Mouse (Mus musculus) heart, embryonic 16.5 days (tissue): ENCODE data around the gene Ppfibp2. TPM values are rescaled to one million over a fixed set of nuclear protein-coding genes. Genes with fewer than 3 reads are reported as not detected.

Experiments
- ATAC-seq: fragments of 200-750 bp; cut with Nextera tagmentation; replicated peaks from 2 replicates; pipeline ENCODE4 v1.8.0; 2017; ENCODE audit warnings: moderate number of reproducible peaks; ENCODE audit not compliant: insufficient read depth, low FRiP score; ENCODE audit errors: extremely low read depth
- H3K27ac ChIP-seq: fragments of 300-500 bp; sonication (generic); 2 replicates; pipeline ENCODE4 v1.5.1; 2014; ENCODE audit warnings: mild to moderate bottlenecking, low read length, control low read depth, moderate library complexity
- H3K27me3 ChIP-seq: fragments of 300-500 bp; sonication (generic); 2 replicates; pipeline ENCODE4 v1.6.1; 2014; ENCODE audit warnings: low read length, mixed read lengths; ENCODE audit not compliant: control insufficient read depth, insufficient read depth
- H3K36me3 ChIP-seq: fragments of 300-500 bp; sonication (generic); 2 replicates; pipeline ENCODE4 v1.6.1; 2014; ENCODE audit not compliant: control insufficient read depth, insufficient read depth
- H3K4me1 ChIP-seq: fragments of 300-500 bp; sonication (generic); 2 replicates; pipeline ENCODE4 v1.6.1; 2014; ENCODE audit warnings: low read length, mixed read lengths; ENCODE audit not compliant: control insufficient read depth, insufficient read depth
- H3K4me2 ChIP-seq: fragments of 300-500 bp; sonication (generic); 2 replicates; pipeline ENCODE4 v1.6.1; 2014; ENCODE audit warnings: low read depth, mild to moderate bottlenecking, control low read depth, low read length
- H3K4me3 ChIP-seq: fragments of 300-500 bp; sonication (generic); 2 replicates; pipeline ENCODE4 v1.5.1; 2014; ENCODE audit warnings: mild to moderate bottlenecking, control low read depth, low read length
- H3K9ac ChIP-seq: fragments of 300-500 bp; sonication (generic); 2 replicates; pipeline ENCODE4 v1.6.1; 2014; ENCODE audit warnings: low read length, control low read depth
- H3K9me3 ChIP-seq: fragments of 300-500 bp; sonication (generic); replicated peaks from 2 replicates; pipeline ENCODE4 v1.6.1; 2016; ENCODE audit warnings: low read length; ENCODE audit not compliant: control insufficient read depth
- WGBS: fragments of 180-500 bp; shearing (Covaris S2); extraction: QIAGEN DNeasy Blood & Tissue Kit; methylation state at CpG from one replicate; pipeline ENCODE4 v1.1.7; 2014; 5-methylcytosine and 5-hydroxymethylcytosine counted together
- polyA plus RNA-seq: library from polyadenylated mRNA; unstranded; fragments of >200 nt; fragmentation: Nextera tagmentation; extraction: Ambion mirVana; gene quantifications from 2 replicates; pipeline ENCODE4 v1.2.1, GENCODE M21; 2015

Gene Ppfibp2
- polyA plus RNA-seq, 1 experiment from 2014 or later: 5.9 TPM

- Histone ChIP-seq H3K4me1 (no peaks in the 10 kb centered on the region), H3K9me3 (no peaks in the 10 kb centered on the region), H3K27me3 (no peaks in the 10 kb centered on the region), H3K9ac (no peak overlapping the region), H3K36me3 (peaks cover 16% of the 10 kb centered on the region), H3K4me3 (no peak overlapping the region), H3K27ac (no peak overlapping the region), H3K4me2 (no peak overlapping the region)
- ATAC-seq: no peak
- 89% methylated on average over 4 of the region's 4 CpGs for WGBS
Observed at GRCm38 (mm10) chr7:107744454-107744853, 149.4 kb downstream of the Ppfibp2 start.

GRCm38 (mm10) chr7:107745111-107745510 lies 150.1 kb downstream of the Ppfibp2 start:
- Histone ChIP-seq H3K4me3 (no peak overlapping the region), H3K4me1 (no peaks in the 10 kb centered on the region), H3K4me2 (no peak overlapping the region), H3K27me3 (no peaks in the 10 kb centered on the region), H3K36me3 (peaks cover 16% of the 10 kb centered on the region), H3K9me3 (no peaks in the 10 kb centered on the region), H3K9ac (no peak overlapping the region), H3K27ac (no peak overlapping the region)
- no peak for ATAC-seq
- 75% methylated on average over 2 of the region's 2 CpGs for WGBS

GRCm38 (mm10) chr7:107746036-107746435 lies 151.0 kb downstream of the Ppfibp2 start:
- Histone ChIP-seq H3K4me2 (no peak overlapping the region), H3K9ac (no peak overlapping the region), H3K9me3 (no peaks in the 10 kb centered on the region), H3K27me3 (no peaks in the 10 kb centered on the region), H3K27ac (no peak overlapping the region), H3K4me1 (no peaks in the 10 kb centered on the region), H3K36me3 (peaks cover 14% of the 10 kb centered on the region), H3K4me3 (no peak overlapping the region)
- no peak for ATAC-seq
- WGBS: 83% methylated on average over 8 of the region's 8 CpGs

DNA sequence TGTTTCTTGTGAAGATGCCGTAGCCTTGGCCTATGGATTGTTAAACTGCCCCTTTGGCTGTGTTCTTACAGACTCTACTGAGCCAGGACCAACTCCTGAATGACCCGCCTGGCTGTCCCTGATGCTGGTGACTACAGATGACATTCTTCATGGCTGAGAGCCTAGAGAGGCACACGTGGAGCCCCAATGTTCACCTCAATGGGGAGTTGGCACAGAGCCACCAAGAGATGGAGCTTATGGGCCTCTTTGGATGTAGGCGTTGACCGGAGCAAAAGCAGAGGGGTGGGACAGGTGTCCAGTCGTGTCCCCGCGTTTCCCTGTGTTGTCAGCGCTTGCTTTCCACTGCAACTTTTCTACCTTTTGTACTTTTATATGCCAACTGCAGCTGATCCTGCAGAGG lies 152.5 kb downstream of the Ppfibp2 start:
- no peaks in the 10 kb centered on the region for H3K27me3 ChIP-seq
- no peak overlapping the region for H3K27ac ChIP-seq
- H3K4me3 ChIP-seq: no peak overlapping the region
- no peak for ATAC-seq
- 81% methylated on average over 9 of the region's 9 CpGs for WGBS
- H3K4me2 ChIP-seq: no peak overlapping the region
- H3K9ac ChIP-seq: no peak overlapping the region
- H3K4me1 ChIP-seq: no peaks in the 10 kb centered on the region
- H3K36me3 ChIP-seq: peaks cover 11% of the 10 kb centered on the region
- H3K9me3 ChIP-seq: no peaks in the 10 kb centered on the region

GRCm38 (mm10) chr7:107747954-107748353 lies 152.9 kb downstream of the Ppfibp2 start:
- Histone ChIP-seq H3K4me2 (no peak overlapping the region), H3K27me3 (no peaks in the 10 kb centered on the region), H3K4me3 (no peak overlapping the region), H3K9me3 (no peaks in the 10 kb centered on the region), H3K4me1 (no peaks in the 10 kb centered on the region), H3K27ac (no peak overlapping the region), H3K9ac (no peak overlapping the region), H3K36me3 (peaks cover 8% of the 10 kb centered on the region)
- no peak for ATAC-seq
- 15% methylated on average over 2 of the region's 2 CpGs for WGBS

DNA sequence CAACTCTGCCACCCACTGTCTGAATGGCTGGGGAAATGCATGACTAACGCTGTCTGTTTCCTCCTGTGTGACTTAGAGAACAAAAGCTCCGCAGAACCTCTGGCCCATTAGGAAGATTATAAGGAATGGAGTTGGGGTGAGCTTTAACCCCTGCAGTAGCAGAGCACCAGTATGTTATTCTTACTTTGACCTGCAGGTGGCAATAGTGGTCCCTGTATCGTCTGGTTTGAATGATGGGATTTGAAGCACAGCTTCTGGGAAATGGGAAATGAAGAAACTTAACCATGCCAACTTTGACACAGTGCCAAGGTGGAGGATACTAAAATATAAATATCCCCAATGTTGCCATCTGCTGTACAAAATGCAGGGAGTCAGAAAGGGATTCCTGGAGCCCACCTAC lies 154.3 kb downstream of the Ppfibp2 start:
- no peak overlapping the region for H3K9ac ChIP-seq
- H3K36me3 ChIP-seq: 0 out of 2 replicates have a peak, but pooled peaks cover 6% of the 10 kb centered on the region
- H3K27ac ChIP-seq: no peak overlapping the region
- H3K4me2 ChIP-seq: no peak overlapping the region
- H3K27me3 ChIP-seq: no peaks in the 10 kb centered on the region
- no peaks in the 10 kb centered on the region for H3K9me3 ChIP-seq
- ATAC-seq: no peak
- WGBS: 12% methylated on average over 3 of the region's 3 CpGs
- H3K4me1 ChIP-seq: no peaks in the 10 kb centered on the region
- H3K4me3 ChIP-seq: no peak overlapping the region

- Histone ChIP-seq H3K27ac (no peak overlapping the region), H3K36me3 (0 out of 2 replicates have a peak, but pooled peaks cover 6% of the 10 kb centered on the region), H3K4me2 (no peak overlapping the region), H3K4me1 (no peaks in the 10 kb centered on the region), H3K9ac (no peak overlapping the region), H3K4me3 (no peak overlapping the region), H3K9me3 (no peaks in the 10 kb centered on the region), H3K27me3 (no peaks in the 10 kb centered on the region)
- WGBS: 85% methylated on average over 4 of the region's 4 CpGs
- no peak for ATAC-seq
Observed at GRCm38 (mm10) chr7:107749721-107750120, 154.7 kb downstream of the Ppfibp2 start.

DNA sequence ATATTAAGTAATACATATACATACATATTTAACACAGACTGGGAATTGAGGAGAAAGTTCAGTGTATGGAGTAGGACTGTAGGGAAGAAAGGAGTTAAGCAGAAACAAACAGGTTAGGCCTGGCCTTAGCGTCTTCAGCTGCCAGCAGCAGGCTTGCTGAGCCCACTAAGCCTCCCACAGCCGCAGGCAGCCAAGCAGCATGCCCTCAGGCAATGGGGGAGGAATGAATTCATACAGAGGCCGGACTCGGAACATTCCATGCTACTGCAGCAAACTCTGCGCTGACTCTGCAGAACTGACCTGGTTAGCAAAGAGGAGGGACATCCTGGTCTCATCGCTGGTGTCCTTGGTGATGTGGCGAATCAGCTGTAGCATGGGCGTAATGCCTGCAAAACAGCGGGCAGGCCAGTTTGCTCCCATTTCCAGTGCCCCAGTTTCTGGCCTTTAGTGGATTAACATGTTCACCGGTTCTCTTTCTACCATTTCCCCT lies 157.1 kb downstream of the Ppfibp2 start:
- no peak overlapping the region for H3K4me2 ChIP-seq
- H3K27me3 ChIP-seq: no peaks in the 10 kb centered on the region; the same call in 1 of the 2 replicates
- 77% methylated on average over 10 of the region's 10 CpGs for WGBS
- peaks cover 8% of the 10 kb centered on the region for H3K4me1 ChIP-seq
- no peaks in the 10 kb centered on the region for H3K9me3 ChIP-seq
- H3K27ac ChIP-seq: no peak overlapping the region
- H3K36me3 ChIP-seq: no peaks in the 10 kb centered on the region
- ATAC-seq: no peak
- no peak overlapping the region for H3K4me3 ChIP-seq
- no peak overlapping the region for H3K9ac ChIP-seq

- H3K9ac ChIP-seq: no peak overlapping the region
- no peaks in the 10 kb centered on the region for H3K9me3 ChIP-seq
- no peaks in the 10 kb centered on the region for H3K36me3 ChIP-seq
- peaks cover 3% of the 10 kb centered on the region; the same call in 1 of the 2 replicates for H3K27me3 ChIP-seq
- H3K27ac ChIP-seq: no peak overlapping the region
- peaks cover 8% of the 10 kb centered on the region for H3K4me1 ChIP-seq
- WGBS: 19% methylated on average over 3 of the region's 3 CpGs
- no peak overlapping the region for H3K4me3 ChIP-seq
- peak overlapping the region; percentile 36; the same call in 1 of the 2 replicates for H3K4me2 ChIP-seq
- ATAC-seq: peak; percentile 77
Observed at GRCm38 (mm10) chr7:107755905-107756304, 160.9 kb downstream of the Ppfibp2 start.
